Mouse (Mus musculus) B cell, adult 2 months (primary cell): Measurements from ENCODE around the gene Zbtb16.

Experiments used
- DNase-seq, 2 experiments: peaks; one replicate each; pipeline ENCODE4 v3.0.0; 2022

Gene Zbtb16

DNA sequence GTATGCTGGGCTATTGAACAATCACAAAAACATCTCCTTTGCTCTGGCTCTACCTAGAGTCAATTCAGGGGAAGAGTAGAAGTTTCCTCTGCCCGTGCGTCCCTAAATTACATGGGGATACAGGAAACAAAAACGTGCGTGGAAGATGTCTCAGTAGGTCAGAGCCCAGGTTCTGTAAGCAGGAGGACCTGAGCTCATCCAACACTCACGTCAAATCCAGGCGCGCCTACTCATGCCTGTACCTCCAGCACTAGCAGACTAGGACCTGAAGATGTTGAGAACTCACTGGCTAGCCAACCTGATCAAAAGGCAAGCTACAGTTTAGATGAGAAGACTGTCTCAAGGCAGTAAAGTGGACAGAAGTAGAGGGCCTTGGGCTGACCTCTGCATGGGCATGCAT is 198.9 kb downstream of the Zbtb16 start:
- DNase-seq = no peak

DNA sequence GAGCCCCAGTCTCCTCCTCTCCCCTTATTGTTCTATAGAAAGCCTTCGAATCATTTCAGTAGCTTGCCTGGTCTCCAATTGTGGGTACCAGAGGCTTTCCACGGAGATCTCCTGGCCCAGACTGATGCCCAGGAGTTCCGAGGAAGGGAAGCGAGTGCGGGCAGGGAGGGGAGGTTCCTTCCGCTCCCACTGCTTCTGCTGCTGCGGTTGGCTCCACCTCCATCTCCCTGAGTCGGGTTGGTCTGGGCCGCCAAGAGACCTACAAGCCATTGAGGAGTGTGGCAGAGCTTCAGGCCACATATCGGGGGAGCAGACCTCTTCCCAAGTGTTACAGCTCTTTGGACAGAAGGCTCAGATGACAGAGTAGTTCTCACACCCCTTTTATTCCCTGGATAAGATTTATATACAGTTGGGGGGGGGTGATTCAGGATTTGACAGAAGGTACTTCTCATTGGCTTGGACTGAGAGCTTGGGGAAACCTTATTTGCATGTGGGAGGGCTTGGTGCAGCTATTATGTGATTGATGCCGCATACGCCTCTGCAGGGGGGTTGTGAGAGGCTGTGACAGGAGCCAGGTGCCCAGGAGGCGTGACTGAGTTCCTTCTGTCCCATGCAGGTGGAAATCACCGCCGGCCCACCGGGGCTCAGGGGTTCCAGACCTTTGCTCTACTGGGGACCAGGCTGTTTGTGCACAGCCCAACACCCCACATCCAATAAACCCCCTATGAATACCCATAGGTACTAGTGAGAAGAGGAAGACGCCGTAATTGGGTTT is 200.3 kb downstream of the Zbtb16 start:
- DNase-seq = no peak

DNA sequence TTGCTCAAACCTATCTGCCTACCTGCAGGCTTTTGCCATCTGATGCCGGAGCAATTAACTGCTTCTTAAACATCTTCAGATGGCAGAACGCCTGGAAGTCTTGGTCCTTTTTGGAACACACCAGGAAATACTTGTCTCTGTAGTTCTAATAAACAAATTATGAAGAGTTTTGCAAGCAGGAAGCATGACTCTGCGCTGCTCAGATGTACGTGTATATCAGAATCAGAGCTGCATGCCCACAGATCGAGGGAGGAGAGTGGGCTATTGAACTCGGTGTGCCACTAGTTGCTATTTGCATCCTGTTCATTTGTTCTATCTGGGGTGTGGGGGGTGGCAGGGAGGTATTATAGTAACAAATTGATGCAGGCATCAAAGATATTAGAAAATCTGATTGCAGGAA is 202.9 kb downstream of the Zbtb16 start:
- DNase-seq = no peak

DNA sequence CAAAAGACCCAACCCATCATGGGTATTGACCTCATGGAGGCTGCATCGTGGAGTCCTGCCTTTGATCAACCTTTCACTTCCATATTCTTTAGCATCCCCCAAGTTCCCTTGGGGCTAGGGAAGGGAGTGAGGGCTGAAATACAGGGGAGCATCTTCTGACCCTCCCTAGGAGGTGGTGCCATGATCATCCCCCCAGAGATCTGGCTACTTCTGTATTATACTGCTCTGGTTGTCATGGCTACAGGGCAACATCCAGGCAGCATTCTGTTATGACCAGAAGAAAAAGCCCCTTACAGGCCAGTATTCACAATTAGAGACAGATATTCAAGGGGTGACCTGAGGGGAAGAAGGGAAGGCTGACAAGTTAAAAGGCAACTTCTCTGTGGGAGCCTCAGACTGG is 216.8 kb downstream of the Zbtb16 start:
- no peak for DNase-seq

DNA sequence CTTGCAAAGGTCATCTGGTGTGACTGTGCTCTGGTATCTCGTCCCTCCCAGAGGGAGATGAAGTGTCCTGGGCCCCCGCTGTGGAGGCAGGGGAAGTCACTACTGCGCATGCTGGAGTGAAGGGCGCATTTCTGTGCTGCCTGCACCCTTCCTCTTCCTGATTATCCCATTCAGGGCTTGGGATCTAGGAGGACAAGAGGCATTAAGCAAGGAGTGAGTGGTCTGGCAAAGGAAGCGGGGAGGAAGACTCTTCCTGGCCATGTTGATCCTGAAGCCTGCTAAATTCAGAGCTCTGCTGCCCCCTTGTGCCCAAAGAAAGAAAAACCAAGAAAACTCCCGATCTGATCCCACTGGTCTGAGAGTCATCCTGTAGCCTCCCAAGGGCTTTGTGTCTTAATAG is 217.4 kb downstream of the Zbtb16 start:
- peak; percentile 58 to 61 for DNase-seq

DNA sequence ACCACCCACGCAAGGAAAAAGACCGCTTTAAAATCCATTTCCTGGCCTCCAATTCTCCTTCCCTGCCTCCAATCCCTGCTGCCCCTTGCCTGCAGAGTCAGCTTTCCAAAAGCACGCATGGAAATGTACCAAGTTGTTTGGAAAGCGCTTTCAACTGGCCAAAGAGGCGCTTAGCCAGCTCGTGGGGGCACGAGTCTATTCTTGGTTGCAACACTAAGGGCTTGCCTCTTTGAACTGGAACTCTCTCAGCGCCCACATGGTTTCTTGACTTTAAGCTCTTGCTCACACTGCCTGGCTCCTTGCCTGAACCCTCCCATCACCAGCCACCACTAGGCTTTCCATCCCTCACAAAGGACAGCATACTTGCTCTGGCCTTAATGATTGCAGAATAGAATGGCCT is 217.9 kb downstream of the Zbtb16 start:
- DNase-seq = no peak

DNA sequence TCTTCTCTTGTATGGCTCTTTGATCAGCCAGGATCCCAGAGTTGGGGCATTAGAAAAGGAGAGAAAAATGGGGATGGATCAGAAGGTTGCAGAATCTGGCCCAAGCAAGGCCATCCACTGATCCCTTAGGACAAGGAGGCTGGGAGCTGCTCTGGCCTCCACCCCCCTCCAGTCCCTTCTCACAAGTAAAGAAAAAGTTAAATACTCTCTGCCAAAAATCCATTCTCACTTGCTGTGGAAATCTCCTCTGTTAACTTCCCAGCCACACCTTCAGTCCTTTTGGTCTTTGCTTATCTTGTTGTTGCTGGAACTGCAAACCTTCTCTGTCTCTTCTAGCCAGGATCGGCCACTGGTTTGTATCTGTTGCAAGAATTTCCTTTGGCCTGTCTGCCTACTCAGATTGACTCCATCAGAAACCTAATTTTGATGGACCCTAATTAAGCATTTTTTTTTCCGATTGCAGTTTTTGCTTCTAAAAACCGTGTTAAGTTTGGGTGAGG is 218.5 kb downstream of the Zbtb16 start:
- DNase-seq = no peak

DNA sequence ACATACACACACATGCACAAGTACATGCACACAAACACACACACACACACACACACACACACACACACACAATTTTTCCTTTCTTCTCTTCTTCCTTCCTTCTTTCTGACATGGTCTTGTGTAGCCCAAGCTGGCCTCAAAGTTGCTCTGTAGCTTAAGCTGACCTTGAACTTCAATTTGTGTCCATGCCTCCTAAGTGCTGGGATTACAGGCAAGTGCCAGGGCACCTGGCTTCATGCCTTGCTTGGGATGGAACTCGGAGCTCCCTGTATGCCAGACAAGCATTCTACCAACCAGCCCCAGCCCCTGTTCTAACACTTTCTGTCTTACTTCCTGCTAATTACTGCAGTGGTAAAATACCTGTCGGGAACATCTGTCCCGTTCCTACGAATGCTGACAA is 222.8 kb downstream of the Zbtb16 start:
- DNase-seq = no peak

DNA sequence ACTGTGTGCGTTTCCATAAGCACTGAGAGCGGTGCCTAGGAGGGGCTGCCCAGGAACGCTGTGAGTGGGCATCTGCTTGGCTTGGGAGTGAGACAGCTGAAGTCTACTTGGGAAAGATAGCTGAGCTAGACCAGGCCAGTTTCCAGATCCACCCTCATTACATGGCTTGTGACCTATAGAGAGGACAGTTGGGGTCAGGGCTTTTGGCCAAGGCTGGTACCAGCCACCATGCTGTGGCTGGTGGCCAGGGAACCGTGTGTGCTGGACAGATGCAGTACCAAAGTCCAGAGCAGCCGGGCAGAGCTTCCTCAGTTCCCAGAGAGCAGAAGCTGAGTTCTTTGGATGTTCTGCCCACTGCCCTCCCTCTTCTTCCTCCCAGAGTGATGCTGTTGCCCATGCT is 223.5 kb downstream of the Zbtb16 start:
- DNase-seq = no peak

DNA sequence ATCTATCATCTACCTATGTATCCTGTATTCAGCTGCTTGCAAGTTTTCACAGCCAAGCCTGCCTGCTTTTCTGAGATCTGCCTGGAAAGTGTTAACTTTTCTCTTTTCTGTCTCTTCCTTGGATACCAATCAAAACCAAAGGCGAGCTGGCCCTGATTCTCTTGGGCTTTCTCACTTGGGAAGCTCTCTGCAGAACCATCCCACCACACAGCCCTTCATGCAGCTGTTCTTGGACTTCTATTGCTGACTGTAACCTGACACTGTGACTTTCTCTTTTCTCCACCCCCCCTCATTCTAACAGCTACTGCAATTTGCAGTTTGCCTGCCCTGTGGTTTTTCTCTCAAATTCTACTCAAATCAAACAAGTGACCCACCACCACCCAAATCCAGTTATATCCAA is 225.0 kb downstream of the Zbtb16 start:
- no peak for DNase-seq

DNA sequence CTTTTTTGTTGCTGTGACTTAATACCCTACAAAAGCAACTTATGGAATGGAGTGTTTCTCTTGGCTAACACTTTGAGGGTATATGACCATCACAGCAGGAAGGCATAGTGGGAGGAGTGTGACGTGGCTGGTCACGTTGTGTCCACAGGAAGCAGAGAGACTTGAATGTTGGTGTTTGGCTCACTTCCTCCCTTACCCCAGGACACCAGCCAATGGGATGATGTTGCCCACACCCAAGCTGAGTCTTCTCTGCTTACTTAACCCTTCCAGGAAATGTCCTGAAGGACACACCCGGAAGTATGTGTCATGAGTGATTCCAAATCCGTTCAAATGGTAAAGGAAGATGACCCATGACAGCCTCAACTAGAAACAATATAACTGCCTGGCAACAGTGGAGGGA is 226.3 kb downstream of the Zbtb16 start:
- no peak for DNase-seq

DNA sequence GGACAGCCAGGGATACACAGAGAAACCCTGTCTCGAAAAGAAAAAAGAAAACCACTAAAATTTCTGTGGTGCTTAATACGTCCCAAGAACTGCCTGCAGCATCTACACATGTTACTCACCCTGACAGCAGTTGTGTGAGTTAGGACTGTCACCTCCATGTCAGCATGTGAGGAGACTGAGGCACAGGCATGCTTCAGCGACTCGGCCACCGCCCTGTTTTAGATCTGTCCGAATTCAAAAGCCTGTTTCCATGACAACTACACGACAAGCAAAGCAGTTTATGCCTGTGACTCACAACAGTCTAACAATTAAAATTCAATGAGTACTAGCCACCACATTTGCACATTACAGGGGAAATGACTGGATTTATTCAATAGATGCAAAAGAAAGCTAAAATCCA is 228.6 kb downstream of the Zbtb16 start:
- no peak for DNase-seq

DNA sequence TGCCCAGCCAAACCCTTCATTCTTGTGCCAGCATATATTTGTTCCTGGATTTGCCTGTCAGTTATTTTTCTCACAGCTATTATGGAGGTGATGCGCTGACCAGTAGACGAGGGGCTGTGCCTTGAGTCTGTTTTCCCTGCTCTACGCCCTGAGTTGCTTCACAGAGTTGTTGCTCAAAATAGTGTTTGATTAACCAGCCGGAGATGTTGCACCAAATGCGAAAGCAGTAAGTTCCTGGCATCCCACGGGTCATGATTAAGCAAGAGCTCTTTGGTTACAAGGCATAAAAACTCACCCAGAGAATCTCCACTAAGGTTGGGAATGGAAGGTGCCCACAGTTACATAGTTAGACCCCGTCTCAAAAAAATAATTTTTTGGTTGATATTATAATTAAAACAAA is 229.9 kb downstream of the Zbtb16 start:
- no peak for DNase-seq

DNA sequence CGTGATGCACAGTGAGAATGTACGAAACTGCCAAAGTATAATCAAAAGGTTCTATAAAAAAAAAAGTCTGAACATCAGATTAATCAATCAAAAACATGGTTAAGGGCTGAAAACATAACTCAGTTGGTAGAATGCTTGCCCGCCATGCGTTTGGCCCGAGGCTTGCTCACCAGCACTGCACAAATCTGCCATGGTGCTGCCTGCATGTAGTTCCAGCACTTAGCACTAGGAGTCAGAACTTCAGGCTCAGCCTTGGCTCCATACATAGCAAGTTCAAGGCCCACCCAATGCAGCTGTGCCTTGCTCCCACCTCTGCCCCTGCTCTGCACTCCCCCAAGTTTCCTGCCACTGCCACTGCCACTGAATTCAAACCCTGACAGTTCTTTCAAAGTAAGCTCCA is 230.3 kb downstream of the Zbtb16 start:
- DNase-seq = no peak

DNA sequence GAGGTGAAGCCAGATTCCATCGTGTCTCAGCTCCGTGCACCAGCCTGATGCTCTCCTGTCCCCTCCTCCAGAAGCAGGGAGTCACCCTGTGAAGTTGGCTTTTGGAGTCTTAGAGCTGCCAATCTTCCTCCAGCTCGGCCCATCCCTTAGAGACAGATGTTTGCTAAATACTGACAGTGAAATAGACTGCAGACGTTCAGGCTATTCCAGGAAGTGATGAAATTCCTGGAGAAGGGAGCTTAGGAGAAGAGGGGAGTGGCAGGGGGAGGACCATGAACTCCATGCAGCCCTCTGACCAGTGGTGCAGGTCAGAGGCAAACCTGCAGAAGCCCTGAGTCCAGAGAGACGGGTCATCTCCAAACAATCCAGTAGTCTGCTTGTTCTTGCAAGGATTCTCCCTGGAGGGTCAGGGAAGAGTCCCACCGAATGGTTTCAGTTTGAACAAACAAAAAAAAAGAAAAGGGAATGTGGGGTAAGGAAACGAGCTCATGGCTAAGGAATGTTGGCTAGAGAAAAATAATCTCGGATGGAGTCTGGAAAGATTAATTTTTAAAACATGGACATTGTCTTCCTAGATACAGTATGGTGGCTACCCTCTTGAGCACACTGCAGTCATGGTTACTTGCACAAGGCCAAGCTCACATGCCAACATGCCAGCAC is 231.0 kb downstream of the Zbtb16 start, which contains the start of gene Nnmt:
Gene Nnmt (minus strand): TSS at position 215 of the 660 bp plus-strand sequence.
- no peak for DNase-seq
